Mouse (Mus musculus): ENCODE results near the gene Pars2. TPM values are rescaled to one million over a fixed set of nuclear protein-coding genes. Genes with fewer than 3 reads are reported as not detected.

Gene Pars2
- total RNA-seq, 2 experiments from 2014 or later = 5.6 to 5.8 TPM

DNA sequence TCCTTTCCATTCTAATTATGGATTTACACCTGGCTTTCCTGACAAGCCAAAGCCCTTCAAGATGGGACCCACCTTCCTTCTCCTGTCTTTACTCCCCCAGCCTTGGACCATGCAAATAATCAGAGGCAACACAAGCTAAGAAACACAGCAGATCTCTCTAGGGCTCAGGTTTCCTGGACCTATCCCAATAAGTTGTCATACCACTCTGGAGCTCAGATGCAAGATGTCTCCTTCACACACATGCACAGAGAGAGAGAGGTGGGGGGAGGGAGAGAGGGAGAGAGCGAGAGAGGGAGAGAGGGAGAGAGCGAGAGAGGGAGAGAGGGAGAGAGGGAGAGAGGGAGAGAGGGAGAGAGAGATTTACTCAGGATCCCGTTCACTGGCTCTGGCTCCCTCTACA is 18.6 kb upstream of the Pars2 start:
- DNase-seq (ENCODE audit: low spot score in 2 of 2) = no peak
- intact Hi-C loops (cut with DNase I) = loop anchor here (5.0 kb wide), 1 partner anchor 205 kb away; no protein-coding TSS in a partner anchor

DNA sequence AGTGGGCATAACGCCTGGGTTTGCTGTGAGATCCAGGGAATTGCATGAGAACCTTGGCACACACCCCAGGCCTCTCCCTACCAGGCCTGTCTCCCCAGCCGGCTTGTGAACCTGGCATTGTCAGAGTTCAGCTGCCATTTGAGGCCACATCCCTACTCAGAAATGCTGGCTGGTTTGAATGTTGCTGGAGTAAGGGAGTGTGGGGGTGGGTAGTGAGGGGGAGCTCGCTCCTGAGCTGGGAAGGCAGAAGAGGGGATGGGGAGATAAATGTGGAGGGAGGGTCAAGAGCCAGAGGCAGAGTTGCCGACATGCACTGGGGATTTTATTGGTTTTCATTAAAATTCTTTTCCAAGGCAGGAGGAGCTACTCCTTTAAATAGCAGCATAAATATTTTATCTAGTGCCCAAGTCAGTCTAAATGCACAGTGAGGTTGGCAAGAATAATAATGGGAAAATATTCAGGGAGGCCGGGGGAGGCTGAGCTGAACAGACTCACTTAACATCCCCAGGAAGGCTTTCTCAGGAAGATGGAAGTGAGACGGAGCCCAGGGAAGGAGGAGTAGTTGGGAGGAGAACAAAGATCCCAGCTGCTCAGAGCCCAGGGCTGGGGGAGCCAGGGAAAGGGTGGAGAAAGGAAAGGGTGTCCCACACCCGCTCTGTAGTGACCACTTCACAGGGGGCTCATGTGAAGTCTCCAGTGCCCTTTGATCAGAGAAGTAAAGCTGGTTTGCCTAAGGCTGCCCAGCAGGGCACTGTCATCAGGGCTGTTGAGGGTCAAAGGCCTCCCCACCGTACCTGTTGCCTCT is 17.4 kb upstream of the Pars2 start:
- DNase-seq (ENCODE audit: low spot score in 2 of 2) = no peak
- intact Hi-C loops (cut with DNase I) = loop anchor here (5.0 kb wide), 1 partner anchor 204 kb away; no protein-coding TSS in a partner anchor

DNA sequence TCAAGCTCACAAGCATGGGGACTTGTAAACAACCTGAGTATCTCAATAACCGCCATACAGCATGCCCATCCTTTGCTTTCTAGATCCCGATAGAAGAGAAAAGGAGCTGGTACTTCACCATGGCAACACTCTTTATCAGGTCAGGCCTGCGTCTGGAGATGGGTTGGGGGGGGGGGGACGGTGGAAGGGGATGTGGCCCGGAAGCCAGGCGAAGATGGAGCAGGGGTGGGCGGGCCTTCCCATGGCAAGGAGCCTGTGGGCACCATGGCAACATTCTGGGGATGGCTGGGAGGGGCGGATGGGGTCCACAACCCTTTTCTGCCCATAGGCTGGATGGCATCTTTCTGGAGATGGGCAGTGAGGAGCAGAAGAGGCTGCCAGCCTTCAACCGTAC is 16.8 kb upstream of the Pars2 start:
- intact Hi-C loops (cut with DNase I) = loop anchor here (5.0 kb wide), 1 partner anchor 203 kb away; no protein-coding TSS in a partner anchor
- no peak for DNase-seq (ENCODE audit: low spot score in 2 of 2)

DNA sequence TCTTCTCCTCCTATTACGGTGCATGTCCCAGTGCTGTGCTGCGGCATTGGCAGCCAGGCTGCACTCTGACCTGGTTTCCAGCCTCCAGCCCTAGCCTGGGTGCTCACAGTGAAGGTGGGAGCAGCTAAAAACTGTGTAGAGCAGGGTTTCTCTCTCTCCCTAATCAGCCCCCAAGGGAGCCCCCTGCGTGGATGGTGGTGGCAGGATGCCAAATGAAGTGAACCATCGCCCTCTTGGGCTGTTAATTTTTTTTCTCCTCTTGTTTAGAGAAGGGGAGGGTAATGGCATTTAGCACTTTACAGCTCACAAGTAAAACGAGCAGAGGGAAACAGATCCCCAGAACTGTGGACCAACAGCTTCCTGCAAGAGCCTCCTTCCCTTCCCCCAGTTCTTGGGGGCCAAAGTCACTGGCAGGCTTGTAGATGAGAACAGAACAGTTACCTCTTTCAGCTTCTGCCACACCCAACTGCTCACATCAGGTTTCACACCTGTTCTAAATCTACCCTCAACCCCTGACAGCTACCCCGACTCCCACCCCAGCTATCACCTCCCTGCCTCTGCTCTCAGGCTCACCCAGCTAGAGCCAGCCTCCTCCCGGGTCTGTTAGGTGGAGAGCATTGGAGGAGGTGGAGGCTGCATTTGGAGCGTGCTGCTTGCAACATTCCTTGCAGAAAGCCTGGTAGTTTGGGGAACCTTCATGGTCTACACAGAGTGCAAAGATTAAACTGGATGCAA is 7.2 kb upstream of the Pars2 start:
- intact Hi-C loops (cut with DNase I) = no loop called here
- DNase-seq (ENCODE audit: low spot score in 2 of 2) = no peak

DNA sequence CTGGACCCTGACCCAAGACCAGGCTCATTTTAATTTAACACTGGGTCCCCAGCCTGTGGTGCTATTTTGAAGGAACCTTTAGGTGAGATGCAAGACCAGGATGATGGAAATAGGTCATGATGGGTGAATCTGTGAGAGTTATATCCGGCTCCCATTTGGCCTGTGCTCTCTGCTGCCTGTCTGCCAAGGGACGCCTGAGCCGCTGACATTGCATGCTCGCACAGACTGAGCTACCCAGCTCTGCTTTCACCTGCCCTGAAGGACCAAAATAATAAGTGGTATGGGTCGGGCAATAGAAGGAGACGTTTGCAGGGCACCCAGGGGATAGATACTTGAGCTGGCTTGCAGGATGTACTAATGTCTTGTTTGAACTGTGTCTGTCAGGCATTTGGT is 6.7 kb upstream of the Pars2 start:
- intact Hi-C loops (cut with DNase I) = no loop called here
- DNase-seq (ENCODE audit: low spot score in 2 of 2) = no peak

DNA sequence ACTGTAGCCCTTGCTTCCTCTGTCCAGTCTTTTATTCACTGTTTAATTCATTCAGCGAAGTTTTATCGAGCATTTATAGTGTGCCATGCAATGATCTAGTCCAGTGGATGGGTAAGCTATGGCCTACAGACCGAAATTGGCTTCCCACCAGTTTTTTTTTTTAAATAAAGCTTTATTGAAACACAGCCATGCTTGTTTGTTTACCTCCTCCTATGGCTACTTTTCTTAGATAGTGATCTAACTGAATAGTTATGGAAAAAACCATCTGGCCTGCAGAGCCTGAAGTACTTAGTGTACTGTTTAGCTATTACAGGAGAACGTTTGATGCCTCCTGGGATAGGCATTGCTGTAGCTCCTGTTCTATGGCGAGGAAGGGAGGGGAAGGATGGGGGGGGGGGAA is 5.1 kb upstream of the Pars2 start:
- intact Hi-C loops (cut with DNase I) = no loop called here
- no peak for DNase-seq (ENCODE audit: low spot score in 2 of 2)

DNA sequence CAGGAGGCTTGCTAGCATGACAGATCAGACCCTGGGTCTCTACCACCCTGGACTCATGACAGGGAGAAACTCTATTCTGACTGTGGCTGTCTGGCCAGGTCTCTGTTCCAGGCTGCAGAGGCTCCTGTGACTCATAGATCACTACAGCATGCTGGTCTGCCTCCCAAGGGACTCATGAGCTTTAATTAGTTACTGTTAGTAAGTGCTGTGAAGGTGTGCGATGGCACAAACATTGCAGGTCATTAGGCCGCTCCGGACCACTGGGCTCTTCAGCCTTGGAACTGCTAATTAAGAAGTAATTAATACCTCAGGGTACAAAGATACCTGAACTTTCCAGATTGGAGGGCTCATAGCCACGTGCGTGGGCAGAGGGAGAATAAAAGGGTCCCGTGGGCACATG is 3.7 kb upstream of the Pars2 start:
- DNase-seq (ENCODE audit: low spot score in 2 of 2) = no peak
- intact Hi-C loops (cut with DNase I) = no loop called here

DNA sequence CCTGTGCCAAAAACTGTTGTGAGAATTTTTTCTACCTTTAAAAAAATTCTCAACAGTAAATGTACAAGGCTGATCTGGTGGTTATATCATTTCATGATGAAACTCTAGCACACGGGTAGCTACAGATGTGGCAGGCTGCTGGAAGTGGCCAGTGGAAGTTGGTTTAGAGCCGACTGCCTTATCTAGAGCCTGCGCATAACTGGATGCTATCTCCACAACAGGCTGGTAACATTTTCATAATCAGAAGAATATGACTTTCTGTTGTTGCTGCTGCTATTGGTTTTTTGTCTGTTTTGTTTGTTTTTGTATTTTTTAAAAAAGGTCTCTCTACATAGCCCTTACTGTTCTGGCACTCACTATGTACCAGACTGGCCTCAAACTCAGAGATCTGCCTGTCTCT is 1.7 kb downstream of the Pars2 start:
- DNase-seq (ENCODE audit: low spot score in 2 of 2) = no peak
- intact Hi-C loops (cut with DNase I) = no loop called here

DNA sequence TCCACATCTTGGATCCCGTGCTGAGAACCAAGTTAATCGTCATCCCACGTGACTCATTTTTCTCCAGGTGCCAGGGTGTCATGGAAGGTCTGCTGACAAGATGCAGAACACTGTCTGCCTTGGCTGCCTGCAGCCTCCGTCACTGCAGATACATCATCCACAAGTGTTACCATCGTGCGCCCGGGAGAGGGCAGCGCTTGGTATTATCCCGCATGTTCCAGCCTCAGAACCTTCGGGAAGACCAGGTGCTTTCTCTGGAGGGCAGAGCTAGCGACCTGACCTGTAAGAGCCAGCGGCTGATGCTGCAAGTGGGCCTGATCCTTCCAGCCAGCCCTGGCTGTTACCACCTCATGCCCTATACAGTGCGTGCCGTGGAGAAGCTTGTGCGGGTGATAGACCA is 2.2 kb downstream of the Pars2 start:
- no peak for DNase-seq (ENCODE audit: low spot score in 2 of 2)
- intact Hi-C loops (cut with DNase I) = no loop called here

DNA sequence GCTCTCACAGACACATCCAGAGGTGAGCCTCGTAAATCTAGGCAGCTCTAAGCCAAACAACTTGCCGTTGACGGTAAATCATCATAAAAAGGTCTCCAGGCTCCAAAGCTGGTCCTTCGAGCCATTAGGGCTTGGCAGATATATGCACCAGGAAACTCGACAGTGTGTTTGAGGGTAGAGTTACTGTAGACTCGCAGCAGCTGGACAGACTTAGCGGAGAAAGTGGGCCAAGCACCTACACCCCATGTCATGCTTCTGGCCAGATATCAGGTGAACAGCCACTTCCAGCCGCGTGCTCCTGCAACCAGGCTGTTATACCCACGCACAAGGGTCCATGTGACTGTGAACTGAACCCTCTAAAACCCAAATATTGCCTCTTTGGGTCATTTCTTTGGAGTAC is 4.8 kb downstream of the Pars2 start:
- intact Hi-C loops (cut with DNase I) = no loop called here
- DNase-seq (ENCODE audit: low spot score in 2 of 2) = no peak

DNA sequence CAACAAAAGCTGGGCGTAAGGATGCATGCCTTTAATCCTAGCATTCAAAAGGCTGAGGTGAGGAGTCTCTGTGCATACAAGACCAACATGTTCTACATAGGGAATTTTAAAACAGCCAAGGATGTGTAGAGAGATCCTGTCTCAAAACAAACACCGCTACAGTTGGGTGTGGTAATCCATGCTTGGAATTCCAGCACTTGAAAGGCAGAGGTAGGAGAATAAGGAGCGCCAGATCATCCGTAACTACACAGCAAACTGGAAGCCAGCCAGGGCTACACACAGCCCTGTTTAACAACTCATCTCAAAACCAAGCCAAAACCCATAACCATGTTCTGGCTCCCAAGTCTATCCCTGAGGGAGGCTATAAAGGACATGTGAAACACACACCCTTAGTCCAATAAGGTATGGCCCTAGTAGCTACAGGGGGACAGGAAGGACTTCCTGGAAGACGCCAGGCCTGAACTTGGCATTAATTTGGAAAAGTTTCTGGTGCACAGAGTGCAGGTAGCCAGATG is 13.1 kb downstream of the Pars2 start:
- DNase-seq (ENCODE audit: low spot score in 2 of 2) = no peak
- intact Hi-C loops (cut with DNase I) = no loop called here

DNA sequence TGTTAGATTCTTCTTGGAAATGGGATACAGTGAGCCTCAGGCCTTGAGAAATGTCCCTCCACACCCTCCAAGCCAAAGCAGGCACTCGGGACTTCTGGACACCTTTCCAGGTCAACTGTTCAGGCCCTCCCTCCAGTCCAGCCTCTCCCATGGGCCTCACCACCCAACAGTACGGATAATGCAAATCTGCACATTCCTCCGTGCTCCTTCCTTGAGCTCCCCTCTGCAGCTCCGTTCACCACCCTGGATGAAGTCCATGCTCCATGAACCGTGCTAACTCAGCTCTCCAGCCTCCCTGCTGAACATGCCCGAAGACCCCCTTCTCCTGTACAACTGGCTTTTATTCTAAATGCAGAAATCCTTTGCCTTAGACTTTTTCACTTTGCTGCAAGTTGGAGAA is 13.8 kb downstream of the Pars2 start:
- intact Hi-C loops (cut with DNase I) = no loop called here
- DNase-seq (ENCODE audit: low spot score in 2 of 2) = no peak

DNA sequence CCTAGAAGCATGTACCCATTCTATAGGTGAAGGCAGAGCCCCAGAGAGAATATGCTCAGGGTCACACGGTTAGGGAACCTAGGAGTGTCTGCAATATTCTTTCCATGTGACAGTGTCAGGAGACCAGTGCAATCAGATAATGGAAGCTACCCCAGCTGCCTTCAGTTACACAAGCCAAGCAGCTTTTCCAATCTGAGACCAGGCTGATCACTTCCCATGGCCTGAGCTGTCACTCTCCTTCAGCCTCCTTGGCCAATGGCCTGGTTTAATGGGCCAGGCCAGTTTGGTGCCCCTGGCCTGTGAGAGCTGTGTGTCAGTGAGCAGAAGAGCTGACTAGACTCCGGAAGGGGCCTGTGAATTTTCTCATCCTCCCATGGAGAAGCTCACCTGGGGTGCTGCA is 14.4 kb downstream of the Pars2 start:
- intact Hi-C loops (cut with DNase I) = no loop called here
- DNase-seq (ENCODE audit: low spot score in 2 of 2) = no peak

DNA sequence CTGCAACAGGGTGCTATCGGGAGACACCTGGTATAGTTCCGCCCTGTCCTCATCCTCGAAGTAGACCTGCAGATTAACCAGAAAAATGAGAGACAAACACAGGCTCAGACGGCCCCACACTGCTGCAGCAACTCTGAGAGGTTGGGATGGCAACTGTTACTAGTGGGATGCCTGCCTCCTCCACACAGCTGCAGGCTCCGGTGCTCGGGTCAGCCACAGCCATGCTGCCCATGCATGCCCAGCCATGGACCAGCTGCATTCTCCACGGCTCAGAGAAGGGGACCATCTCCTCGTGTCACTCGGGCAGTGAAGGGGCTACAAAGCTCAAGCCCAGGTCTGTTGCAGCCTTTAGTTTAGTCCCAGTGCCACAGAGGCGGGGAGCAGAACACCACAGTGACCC is 14.8 kb downstream of the Pars2 start:
- intact Hi-C loops (cut with DNase I) = no loop called here

DNA sequence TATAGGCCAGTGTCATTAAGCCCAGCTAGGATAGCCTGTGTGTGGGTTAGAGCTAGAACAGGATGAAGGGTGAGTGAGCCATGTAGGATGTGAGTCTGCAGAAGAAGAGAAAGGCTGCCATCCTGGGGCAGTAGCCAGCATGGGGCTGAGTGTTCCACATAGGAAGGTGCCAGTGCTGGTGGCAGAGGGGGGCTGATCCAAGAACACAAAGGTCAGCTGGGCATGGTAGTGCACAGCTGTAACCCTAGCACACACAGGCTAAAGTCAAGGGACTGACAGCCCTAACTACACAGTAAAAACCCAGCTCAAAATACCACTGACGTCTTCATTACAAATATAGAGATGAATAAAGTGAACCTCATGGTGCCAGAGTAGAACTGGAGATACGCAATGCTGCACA is 15.7 kb downstream of the Pars2 start:
- intact Hi-C loops (cut with DNase I) = no loop called here
- DNase-seq (ENCODE audit: low spot score in 2 of 2) = no peak

More for the DNA sequence above, 14.8 kb downstream of the Pars2 start:
- no peak for DNase-seq (ENCODE audit: low spot score in 2 of 2)

DNA sequence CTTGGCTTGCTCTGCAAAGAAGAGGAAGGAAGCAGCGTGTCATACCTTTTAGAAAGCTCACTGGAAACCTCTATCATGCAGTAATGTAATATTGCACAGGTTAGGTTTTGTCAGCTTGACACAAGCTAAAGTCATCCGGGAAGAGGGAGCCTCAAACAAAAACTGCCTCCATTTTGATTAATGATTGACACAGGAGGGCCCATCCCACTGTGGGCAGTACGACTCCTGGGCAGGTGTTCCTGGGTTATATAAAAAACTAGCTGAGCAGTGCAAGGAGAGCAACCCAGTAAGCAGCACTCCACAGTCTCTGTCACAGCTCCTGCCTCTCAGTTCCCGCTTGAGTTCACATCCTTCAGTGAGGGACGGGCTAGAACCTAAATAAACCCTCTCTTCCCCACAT is 25.9 kb downstream of the Pars2 start:
- intact Hi-C loops (cut with DNase I) = no loop called here

DNA sequence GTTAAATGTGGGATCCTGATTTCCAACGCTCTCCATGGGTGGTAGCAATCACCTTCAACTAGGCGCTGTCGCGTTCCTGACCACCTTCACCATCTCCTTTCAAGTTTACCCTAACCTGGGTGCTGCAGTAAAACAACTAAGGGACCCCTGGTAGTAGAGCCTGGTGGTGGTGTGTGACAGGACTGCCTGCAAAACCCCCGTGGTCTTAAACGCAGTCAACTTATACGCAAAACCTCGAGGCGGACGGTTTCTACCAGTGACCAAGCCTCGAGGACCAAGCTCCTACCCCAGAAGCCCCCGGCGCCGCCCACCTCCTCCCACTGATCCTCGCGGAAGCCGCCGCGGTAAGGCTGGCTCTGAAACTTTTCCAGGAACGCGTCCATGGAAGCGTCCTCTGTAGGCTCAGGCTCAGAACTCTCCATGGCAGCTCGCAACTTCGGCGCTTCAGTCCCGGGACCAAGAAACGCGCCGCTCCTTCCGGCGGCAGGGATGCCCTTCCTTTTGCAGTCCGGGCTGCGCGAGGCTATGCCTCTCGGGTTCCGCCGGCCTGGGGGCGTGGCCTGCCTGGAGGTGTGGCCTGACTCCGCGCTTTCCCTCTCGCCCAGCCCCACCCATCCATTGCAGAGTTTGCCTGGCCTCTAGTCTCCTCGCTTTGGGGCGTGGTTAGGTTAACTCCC is 27.7 kb downstream of the Pars2 start, which contains the start of gene Ttc4:
Ttc4 (minus strand) TSS at position 503 of the 677 bp plus-strand sequence.
- DNase-seq (ENCODE audit: low spot score in 2 of 2) = peak; percentile 83 to 85

More for the DNA sequence above, 25.9 kb downstream of the Pars2 start:
- DNase-seq (ENCODE audit: low spot score in 2 of 2) = no peak

DNA sequence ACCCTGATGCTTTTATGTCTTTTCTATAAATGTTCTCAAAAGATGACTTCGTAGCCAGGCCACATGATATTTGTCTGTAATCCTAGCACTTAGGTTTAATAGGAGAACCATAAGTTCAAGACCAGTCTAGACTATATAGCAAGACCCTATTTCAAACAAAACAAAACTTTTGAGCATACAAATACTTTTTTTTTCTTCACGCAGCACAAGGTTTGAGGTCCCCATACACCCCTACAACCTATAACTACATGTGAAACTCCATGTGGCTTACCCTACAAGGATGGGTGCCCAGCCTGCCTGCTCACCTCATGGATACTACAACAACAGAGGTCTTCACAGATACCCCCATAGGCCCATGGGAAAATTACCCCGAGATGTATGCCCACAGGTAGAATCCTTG is 28.3 kb downstream of the Pars2 start:
- no peak for DNase-seq (ENCODE audit: low spot score in 2 of 2)
- intact Hi-C loops (cut with DNase I) = no loop called here

More for the DNA sequence above, 27.7 kb downstream of the Pars2 start, which contains the start of gene Ttc4:
- intact Hi-C loops (cut with DNase I) = no loop called here

DNA sequence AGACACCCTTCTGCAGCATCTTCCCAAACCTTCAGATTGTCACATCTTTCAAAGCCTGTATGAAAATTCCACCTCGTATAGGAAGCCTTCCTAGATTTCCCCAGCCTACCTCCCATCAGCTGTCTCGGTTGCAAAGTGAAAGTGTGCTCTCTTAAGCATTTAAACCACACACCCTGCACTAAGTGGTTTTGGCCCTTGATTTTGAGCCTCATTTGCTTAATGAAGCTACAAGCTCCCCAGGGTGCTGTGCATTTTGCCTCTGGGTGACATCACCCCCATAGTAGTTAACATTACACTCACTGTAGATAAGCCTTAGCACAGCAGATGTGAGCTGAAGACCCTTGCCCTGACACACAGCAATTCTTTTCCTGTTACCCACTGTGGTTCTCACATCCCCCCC is 30.1 kb downstream of the Pars2 start:
- intact Hi-C loops (cut with DNase I) = no loop called here
- DNase-seq (ENCODE audit: low spot score in 2 of 2) = no peak

DNA sequence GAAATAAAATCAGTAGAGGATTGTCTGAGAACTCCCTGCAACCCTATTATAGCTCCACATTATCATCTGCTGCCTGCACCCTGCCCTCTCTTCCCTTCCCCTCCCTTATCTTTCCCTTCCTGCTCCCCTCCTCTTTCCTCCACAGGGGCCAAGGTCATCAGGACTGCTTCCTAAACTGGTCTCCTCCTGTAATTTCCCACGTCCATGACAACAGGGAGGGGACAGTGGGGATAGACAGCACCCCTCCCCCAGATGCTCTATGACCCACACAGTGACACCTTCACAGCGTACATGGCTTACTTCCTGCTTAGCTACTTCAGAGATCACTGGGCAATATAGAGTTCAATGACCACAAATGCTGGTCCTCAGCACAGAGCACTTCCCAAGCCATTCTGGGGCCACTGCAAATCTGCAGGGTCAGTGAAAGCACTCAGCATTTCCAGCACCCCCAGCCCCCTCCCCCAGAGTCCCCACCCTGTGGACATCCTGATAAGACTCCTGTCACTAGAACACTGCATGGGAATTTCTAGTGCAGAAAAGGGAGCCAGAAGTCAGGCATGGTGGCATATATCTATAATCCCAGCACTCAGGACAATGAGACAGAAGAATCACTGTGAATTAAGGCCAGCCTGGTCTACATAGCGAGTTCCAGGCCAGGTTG is 37.9 kb downstream of the Pars2 start:
- intact Hi-C loops (cut with DNase I) = no loop called here
- no peak for DNase-seq (ENCODE audit: low spot score in 2 of 2)
